Mouse (Mus musculus) gastrocnemius, postnatal 4 days (tissue): ENCODE data around the gene Fbxl3. TPM values are rescaled to one million over a fixed set of nuclear protein-coding genes. Genes with fewer than 3 reads are reported as not detected.

ENCODE experiments used
- DNase-seq, 2 experiments: peaks; one replicate each; pipeline ENCODE4 v3.0.0; 2021 to 2022; ENCODE audit warnings: low spot score in 2 of 2, mixed read lengths in 2 of 2
- total RNA-seq, 2 experiments: library from RNA; stranded (reverse); gene quantifications; 2 replicates each; pipeline ENCODE4 v1.2.3; 2021

Gene Fbxl3
- total RNA-seq, 2 experiments from 2014 or later = 52.2 to 63.6 TPM

DNA sequence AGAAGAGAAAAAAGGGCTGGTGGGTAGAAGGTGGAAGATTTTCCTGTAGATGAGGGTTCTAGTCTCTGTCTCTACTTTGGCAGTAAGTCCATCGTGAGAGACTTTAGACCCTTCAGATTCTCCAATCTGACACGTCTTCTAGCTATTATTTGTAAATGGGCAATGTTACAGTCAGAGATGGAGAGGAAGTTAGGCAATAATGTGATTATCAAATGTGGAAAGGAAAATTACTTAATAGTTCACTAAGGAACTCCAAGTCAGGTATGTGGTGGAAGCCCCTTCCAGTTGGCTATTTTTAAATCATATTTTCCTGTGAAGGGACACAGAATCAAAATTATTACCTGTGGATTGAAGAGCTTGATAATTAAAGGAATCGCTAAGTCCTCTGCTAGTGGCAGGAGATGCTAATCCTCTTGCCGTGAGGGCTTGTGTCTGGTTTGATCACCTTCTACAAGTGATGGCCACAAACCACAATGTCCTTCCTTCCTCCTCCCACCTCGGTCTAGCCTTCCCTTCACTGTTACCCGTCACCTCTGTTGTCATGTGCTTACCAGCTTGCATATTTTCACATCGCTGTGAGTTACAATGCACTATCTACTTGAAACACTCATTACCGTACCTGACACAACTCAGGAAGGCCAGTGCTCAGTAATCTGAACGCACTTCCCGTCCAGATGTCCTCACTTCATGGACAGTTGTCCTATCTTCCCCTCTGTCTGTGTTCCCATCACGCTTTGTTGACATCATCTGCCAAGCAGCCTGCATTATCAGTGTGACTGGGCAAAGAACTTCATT is 50.9 kb downstream of the Fbxl3 start:
- DNase-seq = no peak

DNA sequence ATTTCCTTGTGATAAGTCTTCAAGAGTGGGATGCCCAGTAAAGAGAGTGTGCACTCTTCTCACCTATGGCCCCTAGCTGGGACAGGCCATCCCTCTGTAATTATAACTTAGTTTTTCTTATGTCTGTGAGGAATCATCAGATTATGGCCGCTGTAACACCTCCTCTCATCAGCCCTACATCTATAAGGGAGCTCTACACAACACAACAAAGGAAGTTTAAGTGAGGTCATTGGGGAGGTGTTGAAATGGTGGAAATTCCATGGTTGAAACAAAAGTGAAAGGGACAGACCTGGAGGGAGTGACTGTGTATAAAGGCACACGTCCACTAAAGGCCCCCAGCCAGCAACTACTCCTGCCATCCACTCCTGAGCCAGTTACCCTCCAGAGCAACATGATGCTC is 52.7 kb downstream of the Fbxl3 start, which contains the start of gene Acod1:
TSS of gene Acod1 (plus strand) at position 301 of the 400 bp plus-strand sequence.
- DNase-seq = no peak

GRCm38 (mm10) chr14:103037016-103037415 is 62.4 kb downstream of the Fbxl3 start:
- no peak for DNase-seq

GRCm38 (mm10) chr14:103034076-103034475 is 65.3 kb downstream of the Fbxl3 start:
- no peak for DNase-seq

GRCm38 (mm10) chr14:103033271-103033823 is 66.0 kb downstream of the Fbxl3 start:
- DNase-seq = no peak

Other genes starting within 250 kb of the Fbxl3 start
- gene Kctd12, start 116.9 kb downstream of the Fbxl3 start, total RNA-seq = 10 to 100 TPM; 67.3 to 69.7 TPM
- not detected for gene Acod1, start 52.6 kb downstream of the Fbxl3 start, total RNA-seq
- gene Cln5, start 29.4 kb downstream of the Fbxl3 start, total RNA-seq = 10 to 100 TPM; 14.4 to 15.2 TPM
- gene Mycbp2, start 247.2 kb upstream of the Fbxl3 start, total RNA-seq = 10 to 100 TPM; 29.1 to 32.1 TPM